Mouse (Mus musculus): ENCODE data around the gene Olfr103. TPM values are rescaled to one million over a fixed set of nuclear protein-coding genes. Genes with fewer than 3 reads are reported as not detected.

Gene Olfr103
- total RNA-seq (2012; rRNA removed), result not detected in 2 replicates

DNA sequence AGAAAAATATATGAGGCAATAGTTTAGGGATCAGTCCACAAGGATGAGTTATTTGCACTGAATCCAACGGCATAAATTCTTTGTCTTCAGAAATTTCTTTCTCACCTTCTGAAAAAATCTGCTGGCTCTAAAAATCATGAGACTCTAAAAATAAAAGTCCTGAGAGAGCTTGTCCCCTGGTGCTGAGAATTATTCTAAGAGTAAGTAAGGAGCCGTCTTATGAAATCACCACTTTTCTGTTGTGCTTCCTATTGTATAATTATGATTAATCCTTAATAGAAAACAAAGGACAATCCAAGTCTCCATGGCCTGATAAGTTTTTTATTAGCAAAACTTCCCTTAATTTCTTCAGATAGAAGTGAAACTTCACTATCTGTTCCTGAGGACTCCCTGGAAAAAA lies at the start of gene Olfr103:
TSS of gene Olfr103 (minus strand) at position 101 of the 400 bp plus-strand sequence.
- no peak for TF ChIP-seq ZNF384 (IDR thresholded peaks at IDR 0.05; ENCODE audit: low read depth, low read length)
- no peak for TF ChIP-seq HCFC1 (IDR thresholded peaks at IDR 0.05; ENCODE audit: borderline replicate concordance, insufficient read depth, low read length)
- TF ChIP-seq MAFK (IDR thresholded peaks at IDR 0.05; ENCODE audit: insufficient read depth, low read depth, low read length), result no peak
- no peak for TF ChIP-seq ZC3H11A (IDR thresholded peaks at IDR 0.05; ENCODE audit: borderline replicate concordance, low read depth, low read length)
- no peak for TF ChIP-seq CHD2 (IDR thresholded peaks at IDR 0.05; ENCODE audit: low read depth, low read length)
- in situ Hi-C loops (cut with MboI; ENCODE audit: low sequenced_read_pairs in 2 of 2, unreplicated experiment in 2 of 2), result loop anchor here in 1 of 2 experiments (25.0 kb wide), 1 partner anchor 1223 kb away; the partner anchor contains the start of gene Esp34
- Histone ChIP-seq H3K4me1 (ENCODE audit: control insufficient read depth in 2 of 2, insufficient read depth in 2 of 2, low read length in 2 of 2, poor library complexity in 1 of 2) (no peaks in the 10 kb centered on the region), H3K4me3 (ENCODE audit: insufficient read depth in 1 of 2, low read depth in 1 of 2, low read length in 2 of 2, poor library complexity in 1 of 2, severe bottlenecking in 1 of 2) (no peak within 1 kb of the TSS), H3K9ac (ENCODE audit: insufficient read depth, low read depth, low read length, poor library complexity, severe bottlenecking) (no peak within 1 kb of the TSS), H3K36me3 (ENCODE audit: control insufficient read depth, insufficient read depth, low read length, poor library complexity, severe bottlenecking) (no peaks in the 10 kb centered on the region), H3K27ac (ENCODE audit: insufficient read depth, low read depth, low read length, poor library complexity, severe bottlenecking) (no peak within 1 kb of the TSS), H3K9me3 (ENCODE audit: control insufficient read depth, insufficient read depth, low read depth, low read length) (no peaks in the 10 kb centered on the region)
- DNase-seq (ENCODE audit: low read depth, low spot score), result no peak

DNA sequence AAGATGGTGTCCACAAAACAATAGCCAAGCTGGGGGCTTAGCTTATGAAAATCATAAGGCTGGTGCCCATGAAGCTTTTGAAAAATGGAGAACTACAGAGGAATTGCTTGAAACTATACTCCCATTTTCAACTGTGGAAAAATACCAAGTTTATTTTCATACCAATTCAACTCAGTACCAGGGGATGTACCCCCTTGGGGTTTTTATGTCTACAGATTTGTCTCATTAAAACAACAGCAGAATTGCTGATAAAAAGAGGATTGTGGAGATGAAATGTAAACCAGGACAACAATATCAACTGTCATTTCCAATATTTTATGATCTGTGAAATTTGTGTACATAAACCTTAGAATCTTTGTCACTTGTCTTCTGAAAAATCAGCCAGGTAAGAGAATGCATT lies 39.2 kb upstream of the Olfr103 start, which contains the start of gene Olfr105-ps:
TSS of gene Olfr105-ps (plus strand) at position 301 of the 400 bp plus-strand sequence.
- no peaks in the 10 kb centered on the region for H3K36me3 ChIP-seq (ENCODE audit: control insufficient read depth, insufficient read depth, low read length, poor library complexity, severe bottlenecking)
- H3K27ac ChIP-seq (ENCODE audit: insufficient read depth, low read depth, low read length, poor library complexity, severe bottlenecking), result no peak within 1 kb of the TSS
- TF ChIP-seq HCFC1 (IDR thresholded peaks at IDR 0.05; ENCODE audit: borderline replicate concordance, insufficient read depth, low read length), result no peak
- TF ChIP-seq CHD2 (IDR thresholded peaks at IDR 0.05; ENCODE audit: low read depth, low read length), result no peak
- TF ChIP-seq MAFK (IDR thresholded peaks at IDR 0.05; ENCODE audit: insufficient read depth, low read depth, low read length), result no peak
- no peak for TF ChIP-seq ZNF384 (IDR thresholded peaks at IDR 0.05; ENCODE audit: low read depth, low read length)
- TF ChIP-seq ZC3H11A (IDR thresholded peaks at IDR 0.05; ENCODE audit: borderline replicate concordance, low read depth, low read length), result no peak
- in situ Hi-C loops (cut with MboI; ENCODE audit: low sequenced_read_pairs in 2 of 2, unreplicated experiment in 2 of 2), result no loop called here
- no peak within 1 kb of the TSS for H3K4me3 ChIP-seq (ENCODE audit: insufficient read depth in 1 of 2, low read depth in 1 of 2, low read length in 2 of 2, poor library complexity in 1 of 2, severe bottlenecking in 1 of 2)
- H3K9ac ChIP-seq (ENCODE audit: insufficient read depth, low read depth, low read length, poor library complexity, severe bottlenecking), result no peak within 1 kb of the TSS
- no peaks in the 10 kb centered on the region for H3K9me3 ChIP-seq (ENCODE audit: control insufficient read depth, insufficient read depth, low read depth, low read length)
- no peak for DNase-seq (ENCODE audit: low read depth, low spot score)
- no peaks in the 10 kb centered on the region for H3K4me1 ChIP-seq (ENCODE audit: control insufficient read depth in 2 of 2, insufficient read depth in 2 of 2, low read length in 2 of 2, poor library complexity in 1 of 2)

DNA sequence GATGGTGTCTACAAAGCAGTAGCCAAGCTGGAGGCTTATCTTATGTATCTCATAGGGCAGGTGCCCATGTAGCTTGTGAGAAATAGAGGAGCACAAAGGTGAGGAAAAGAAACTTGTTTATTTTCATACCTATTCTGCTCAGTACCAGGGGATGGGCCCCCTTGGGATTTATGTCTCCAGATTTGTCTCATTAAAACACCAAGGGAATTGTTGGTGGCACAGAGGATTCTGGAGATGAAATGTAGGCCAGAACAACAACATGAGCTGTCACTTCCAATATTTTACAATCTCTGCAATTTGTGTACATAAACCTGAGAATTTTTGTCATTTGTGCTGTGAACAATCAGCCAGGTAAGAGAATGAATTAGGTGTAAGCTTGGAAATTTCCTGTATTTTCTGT lies 19.8 kb upstream of the Olfr103 start, which contains the start of gene Olfr104-ps:
TSS of gene Olfr104-ps (plus strand) at position 301 of the 400 bp plus-strand sequence.
- in situ Hi-C loops (cut with MboI; ENCODE audit: low sequenced_read_pairs in 2 of 2, unreplicated experiment in 2 of 2), result no loop called here
- no peak within 1 kb of the TSS for H3K4me3 ChIP-seq (ENCODE audit: insufficient read depth in 1 of 2, low read depth in 1 of 2, low read length in 2 of 2, poor library complexity in 1 of 2, severe bottlenecking in 1 of 2)
- no peaks in the 10 kb centered on the region for H3K36me3 ChIP-seq (ENCODE audit: control insufficient read depth, insufficient read depth, low read length, poor library complexity, severe bottlenecking)
- TF ChIP-seq CHD2 (IDR thresholded peaks at IDR 0.05; ENCODE audit: low read depth, low read length) (no peak), ZNF384 (IDR thresholded peaks at IDR 0.05; ENCODE audit: low read depth, low read length) (no peak), MAFK (IDR thresholded peaks at IDR 0.05; ENCODE audit: insufficient read depth, low read depth, low read length) (no peak), ZC3H11A (IDR thresholded peaks at IDR 0.05; ENCODE audit: borderline replicate concordance, low read depth, low read length) (no peak)
- H3K27ac ChIP-seq (ENCODE audit: insufficient read depth, low read depth, low read length, poor library complexity, severe bottlenecking), result no peak within 1 kb of the TSS
- no peak within 1 kb of the TSS for H3K9ac ChIP-seq (ENCODE audit: insufficient read depth, low read depth, low read length, poor library complexity, severe bottlenecking)
- H3K9me3 ChIP-seq (ENCODE audit: control insufficient read depth, insufficient read depth, low read depth, low read length), result no peaks in the 10 kb centered on the region
- H3K4me1 ChIP-seq (ENCODE audit: control insufficient read depth in 2 of 2, insufficient read depth in 2 of 2, low read length in 2 of 2, poor library complexity in 1 of 2), result no peaks in the 10 kb centered on the region
- no peak for DNase-seq (ENCODE audit: low read depth, low spot score)

DNA sequence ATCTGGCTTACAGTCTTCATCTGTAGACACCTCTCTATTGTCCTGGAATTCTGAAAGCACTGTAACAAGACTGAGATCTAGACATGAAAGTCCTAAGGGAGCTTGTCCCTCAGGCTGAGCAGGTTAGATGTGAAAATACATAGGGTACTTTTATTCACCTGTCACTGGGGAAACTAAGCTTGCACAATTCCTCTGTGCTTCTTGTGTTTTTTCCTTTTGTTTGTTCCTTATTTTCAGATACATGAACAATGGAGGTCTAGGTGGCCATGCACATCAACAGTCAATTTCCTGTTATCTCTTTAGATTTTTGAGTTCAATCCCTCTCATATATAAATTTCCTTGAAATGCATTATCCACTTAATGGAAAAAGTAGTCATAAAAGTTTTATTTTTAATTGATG lies 22.5 kb downstream of the Olfr103 start, which contains the start of gene Olfr102:
TSS of gene Olfr102 (minus strand) at position 101 of the 400 bp plus-strand sequence.
- no peak for DNase-seq (ENCODE audit: low read depth, low spot score)
- no peaks in the 10 kb centered on the region for H3K4me1 ChIP-seq (ENCODE audit: control insufficient read depth in 2 of 2, insufficient read depth in 2 of 2, low read length in 2 of 2, poor library complexity in 1 of 2)
- H3K9me3 ChIP-seq (ENCODE audit: control insufficient read depth, insufficient read depth, low read depth, low read length), result no peaks in the 10 kb centered on the region
- no peak within 1 kb of the TSS for H3K9ac ChIP-seq (ENCODE audit: insufficient read depth, low read depth, low read length, poor library complexity, severe bottlenecking)
- no peaks in the 10 kb centered on the region for H3K36me3 ChIP-seq (ENCODE audit: control insufficient read depth, insufficient read depth, low read length, poor library complexity, severe bottlenecking)
- H3K4me3 ChIP-seq (ENCODE audit: insufficient read depth in 1 of 2, low read depth in 1 of 2, low read length in 2 of 2, poor library complexity in 1 of 2, severe bottlenecking in 1 of 2), result no peak within 1 kb of the TSS
- no peak within 1 kb of the TSS for H3K27ac ChIP-seq (ENCODE audit: insufficient read depth, low read depth, low read length, poor library complexity, severe bottlenecking)
- no peak for TF ChIP-seq ZNF384 (IDR thresholded peaks at IDR 0.05; ENCODE audit: low read depth, low read length)
- no peak for TF ChIP-seq HCFC1 (IDR thresholded peaks at IDR 0.05; ENCODE audit: borderline replicate concordance, insufficient read depth, low read length)
- no peak for TF ChIP-seq CHD2 (IDR thresholded peaks at IDR 0.05; ENCODE audit: low read depth, low read length)
- TF ChIP-seq ZC3H11A (IDR thresholded peaks at IDR 0.05; ENCODE audit: borderline replicate concordance, low read depth, low read length), result no peak
- in situ Hi-C loops (cut with MboI; ENCODE audit: low sequenced_read_pairs in 2 of 2, unreplicated experiment in 2 of 2), result loop anchor here in 1 of 2 experiments (25.0 kb wide), 1 partner anchor 1245 kb away; the partner anchor contains the start of gene Esp34
